Mouse (Mus musculus): ENCODE results near the gene Derl3. TPM values are rescaled to one million over a fixed set of nuclear protein-coding genes. Genes with fewer than 3 reads are reported as not detected.
"Not testable (repeated sequence)": the region's sequence is repeated elsewhere in the genome, so short reads cannot be mapped to it uniquely, and the experiment has no call there.

The Derl3 gene
- 1.0 and 1.7 TPM in 2 replicates for polyA plus RNA-seq (2012; ENCODE audit: insufficient read depth, insufficient read length, missing spikeins)

DNA sequence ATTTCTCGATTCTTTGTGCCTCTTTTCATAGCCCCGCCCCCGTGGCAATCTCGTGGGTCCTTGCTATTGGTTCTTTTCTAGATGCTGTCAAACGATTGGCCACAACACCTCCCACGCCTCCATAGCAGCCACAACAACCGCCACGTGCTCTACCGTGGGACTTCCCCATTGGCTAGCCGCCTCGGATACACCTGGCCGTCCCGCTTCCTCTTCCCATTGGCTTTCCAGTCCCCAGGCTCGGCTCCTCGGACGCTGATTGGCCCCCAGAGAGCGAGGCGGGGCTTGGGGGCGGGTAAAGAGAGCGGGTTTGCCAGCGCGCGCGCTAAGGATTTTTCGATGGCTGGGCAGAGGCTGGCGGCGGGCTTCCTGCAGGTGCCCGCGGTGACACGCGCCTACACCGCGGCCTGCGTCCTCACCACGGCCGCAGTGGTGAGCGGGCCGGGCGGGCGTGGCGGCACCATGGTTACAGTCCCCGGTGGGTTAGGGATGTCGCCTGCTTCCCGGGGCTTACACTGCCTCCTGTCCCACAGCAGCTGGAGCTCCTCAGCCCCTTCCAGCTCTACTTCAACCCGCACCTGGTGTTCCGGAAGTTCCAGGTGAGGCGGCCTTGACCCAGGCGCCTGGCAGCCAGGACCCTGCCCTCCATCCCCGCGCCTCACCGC, at the start of gene Derl3:
Derl3 (plus strand) TSS at position 325 of the 662 bp plus-strand sequence.
- Histone ChIP-seq H3K4me1 (ENCODE audit: control insufficient read depth, insufficient read depth, low read length) (no peaks in the 10 kb centered on the region; the same call in 1 of the 2 replicates), H3K27ac (ENCODE audit: insufficient read depth, low read depth, low read length) (no peak within 1 kb of the TSS), H3K4me3 (ENCODE audit: insufficient read depth, low read length) (peak within 1 kb of the TSS; percentile 58)
- no peak for TF ChIP-seq CTCF (IDR thresholded peaks at IDR 0.05; ENCODE audit: low read depth, low read length)
- no peak for TF ChIP-seq POLR2A (IDR thresholded peaks at IDR 0.05; ENCODE audit: borderline replicate concordance, low read depth, low read length)

GRCm38 (mm10) chr10:75843898-75844297, 49.3 kb upstream of the Derl3 start:
- not testable (repeated sequence) for H3K4me1 ChIP-seq (ENCODE audit: control insufficient read depth, insufficient read depth, low read length); H3K4me3 ChIP-seq (ENCODE audit: insufficient read depth, low read length); H3K27ac ChIP-seq (ENCODE audit: insufficient read depth, low read depth, low read length)

DNA sequence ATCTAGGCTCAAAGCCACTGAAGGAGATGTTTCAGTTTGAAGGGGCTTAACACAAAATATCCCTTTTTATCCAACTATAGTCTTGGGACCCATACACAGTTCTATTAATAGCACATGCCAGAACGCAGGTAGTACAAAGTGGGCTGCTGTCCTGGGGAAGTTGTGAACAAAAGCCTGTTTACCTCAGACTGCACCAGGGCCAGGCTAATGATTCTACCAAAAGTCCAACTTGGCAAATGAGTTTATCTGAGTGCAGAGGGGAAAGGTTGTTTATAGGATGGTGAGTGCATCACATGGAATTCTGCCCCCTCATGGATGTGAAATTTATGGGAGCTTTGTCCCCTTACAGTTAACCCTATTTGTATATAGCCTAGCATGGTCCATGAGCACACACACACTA, 48.4 kb upstream of the Derl3 start:
- Histone ChIP-seq H3K4me1 (ENCODE audit: control insufficient read depth, insufficient read depth, low read length) (peaks cover 9% of the 10 kb centered on the region), H3K27ac (ENCODE audit: insufficient read depth, low read depth, low read length) (no peak overlapping the region), H3K4me3 (ENCODE audit: insufficient read depth, low read length) (no peak overlapping the region)
- TF ChIP-seq CTCF (IDR thresholded peaks at IDR 0.05; ENCODE audit: low read depth, low read length): no peak
- no peak for TF ChIP-seq POLR2A (IDR thresholded peaks at IDR 0.05; ENCODE audit: borderline replicate concordance, low read depth, low read length)

DNA sequence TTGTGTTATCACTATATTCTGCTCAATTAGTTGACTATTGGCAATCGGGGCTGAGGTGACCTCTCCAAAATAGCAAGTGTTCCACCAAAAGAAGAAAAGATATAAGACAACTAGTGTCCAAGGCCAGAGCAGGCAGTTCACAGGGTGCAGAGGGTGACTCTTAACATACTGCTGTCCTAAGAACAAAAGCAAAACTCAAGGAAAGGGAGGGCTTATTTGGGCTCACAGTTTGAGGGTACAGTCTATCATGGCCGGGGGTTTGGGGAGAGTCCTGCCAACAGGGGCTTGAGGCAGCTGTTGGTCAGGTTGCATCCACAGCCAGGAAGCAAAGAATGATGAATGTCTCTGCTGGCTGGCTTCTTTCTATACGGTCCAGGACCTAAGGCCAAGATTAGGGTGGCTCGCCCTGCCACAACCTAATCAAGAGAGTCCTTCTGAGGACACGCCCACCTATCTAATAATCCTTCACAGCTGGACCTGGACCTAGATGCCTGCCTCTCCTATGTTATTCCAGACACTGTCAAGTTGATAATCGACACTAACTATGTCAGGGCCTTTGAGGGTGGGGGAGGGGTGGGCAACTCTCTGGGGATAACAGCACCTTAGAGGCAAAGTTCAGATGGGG, 47.8 kb upstream of the Derl3 start:
- Histone ChIP-seq H3K4me3 (ENCODE audit: insufficient read depth, low read length) (no peak overlapping the region), H3K27ac (ENCODE audit: insufficient read depth, low read depth, low read length) (no peak overlapping the region), H3K4me1 (ENCODE audit: control insufficient read depth, insufficient read depth, low read length) (peaks cover 9% of the 10 kb centered on the region)
- no peak for TF ChIP-seq CTCF (IDR thresholded peaks at IDR 0.05; ENCODE audit: low read depth, low read length)

DNA sequence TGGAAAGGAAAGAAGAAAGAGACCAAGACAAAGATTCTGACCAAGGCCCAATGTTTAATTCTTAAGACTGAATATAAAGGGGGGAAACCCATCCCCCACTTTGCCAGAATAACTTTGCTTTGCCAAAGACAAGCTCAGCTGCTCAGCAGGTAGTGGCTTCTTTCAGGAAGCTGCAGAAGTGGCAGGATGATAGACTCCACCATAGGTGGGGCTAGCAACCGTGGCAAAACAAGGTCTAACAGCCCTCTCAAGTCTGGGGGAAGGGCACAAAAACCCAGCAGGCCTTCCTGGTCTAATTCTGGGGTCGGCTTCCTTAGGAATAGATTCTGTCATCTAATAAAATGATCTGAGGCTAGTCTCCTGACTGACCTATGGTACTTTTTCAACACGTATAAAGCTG, 44.8 kb upstream of the Derl3 start:
- Histone ChIP-seq H3K27ac (ENCODE audit: insufficient read depth, low read depth, low read length) (no peak overlapping the region), H3K4me1 (ENCODE audit: control insufficient read depth, insufficient read depth, low read length) (peaks cover 9% of the 10 kb centered on the region), H3K4me3 (ENCODE audit: insufficient read depth, low read length) (no peak overlapping the region)
- TF ChIP-seq CTCF (IDR thresholded peaks at IDR 0.05; ENCODE audit: low read depth, low read length): no peak
- no peak for TF ChIP-seq POLR2A (IDR thresholded peaks at IDR 0.05; ENCODE audit: borderline replicate concordance, low read depth, low read length)

DNA sequence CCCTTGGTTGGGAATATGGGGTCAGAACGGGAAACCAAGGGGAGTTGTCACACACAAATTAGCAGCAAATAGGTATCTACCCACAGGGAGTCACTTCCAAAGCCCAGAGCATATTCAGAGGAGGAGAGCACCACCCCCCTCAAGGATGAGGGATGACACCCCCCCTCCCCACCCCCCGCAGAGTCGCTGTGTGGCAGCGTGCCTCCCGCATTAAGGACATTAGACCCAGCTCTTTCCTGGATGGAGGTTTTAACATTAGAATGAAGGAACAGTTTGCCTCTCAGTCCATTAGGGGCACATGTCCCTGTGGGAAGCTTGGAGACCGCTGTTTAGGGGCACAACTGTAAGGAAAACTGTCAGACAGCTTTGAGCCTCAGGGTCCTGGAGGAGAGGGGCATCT, 42.1 kb upstream of the Derl3 start:
- Histone ChIP-seq H3K4me3 (ENCODE audit: insufficient read depth, low read length) (no peak overlapping the region), H3K4me1 (ENCODE audit: control insufficient read depth, insufficient read depth, low read length) (peaks cover 22% of the 10 kb centered on the region), H3K27ac (ENCODE audit: insufficient read depth, low read depth, low read length) (no peak overlapping the region)
- TF ChIP-seq POLR2A (IDR thresholded peaks at IDR 0.05; ENCODE audit: borderline replicate concordance, low read depth, low read length): no peak
- TF ChIP-seq CTCF (IDR thresholded peaks at IDR 0.05; ENCODE audit: low read depth, low read length): no peak

DNA sequence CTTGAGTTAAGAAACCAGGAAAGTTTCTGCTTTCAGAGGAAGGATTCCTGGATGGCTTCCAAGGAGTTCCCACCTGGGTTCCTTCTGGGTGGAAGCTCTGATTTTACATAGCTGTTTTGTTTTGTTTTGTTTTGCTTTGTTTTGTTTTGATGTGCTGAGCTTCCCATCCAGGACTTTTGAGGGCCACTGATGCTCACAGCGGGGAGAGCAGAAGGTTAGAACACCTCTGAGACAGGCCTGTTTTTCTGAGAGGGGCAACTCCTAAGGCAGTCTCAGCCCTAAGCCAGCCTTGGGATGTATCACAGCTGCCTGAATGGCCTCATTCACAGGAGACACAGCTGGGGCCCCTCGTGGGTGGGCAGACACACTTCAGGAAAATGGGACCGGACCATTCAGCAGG, 41.5 kb upstream of the Derl3 start:
- Histone ChIP-seq H3K27ac (ENCODE audit: insufficient read depth, low read depth, low read length) (no peak overlapping the region), H3K4me3 (ENCODE audit: insufficient read depth, low read length) (no peak overlapping the region), H3K4me1 (ENCODE audit: control insufficient read depth, insufficient read depth, low read length) (peaks cover 20% of the 10 kb centered on the region)
- no peak for TF ChIP-seq POLR2A (IDR thresholded peaks at IDR 0.05; ENCODE audit: borderline replicate concordance, low read depth, low read length)

DNA sequence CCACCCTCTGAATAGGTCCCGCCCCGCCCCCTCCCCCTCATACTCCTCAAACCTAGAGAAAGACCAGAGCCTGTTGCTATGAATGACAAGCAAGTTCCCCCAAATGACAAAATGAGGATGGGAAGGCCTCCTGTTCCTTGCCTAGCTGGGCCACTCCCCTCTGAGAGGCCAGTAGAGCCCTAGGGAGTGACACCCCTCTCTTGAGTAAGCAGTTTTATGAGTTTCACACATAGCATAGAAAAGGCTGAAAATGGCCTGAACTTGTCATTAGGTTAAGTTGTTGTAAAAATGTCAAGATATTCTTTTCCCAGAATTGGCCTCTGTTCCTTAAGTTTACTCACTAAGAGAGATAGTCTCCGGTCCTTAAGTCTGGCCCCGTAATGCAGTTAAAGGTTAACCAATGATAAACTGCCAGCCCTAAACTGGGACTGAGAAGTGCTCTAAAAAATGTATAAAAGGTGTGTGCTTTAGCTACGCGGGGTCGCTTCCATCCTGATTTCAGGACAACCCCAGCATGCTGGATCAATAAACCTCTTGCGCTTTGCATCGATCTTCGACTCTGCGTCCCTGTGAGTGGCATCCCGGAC, 40.6 kb upstream of the Derl3 start:
- TF ChIP-seq CTCF (IDR thresholded peaks at IDR 0.05; ENCODE audit: low read depth, low read length): no peak
- TF ChIP-seq POLR2A (IDR thresholded peaks at IDR 0.05; ENCODE audit: borderline replicate concordance, low read depth, low read length): no peak
- H3K4me1 ChIP-seq (ENCODE audit: control insufficient read depth, insufficient read depth, low read length): peaks cover 21% of the 10 kb centered on the region
- H3K27ac ChIP-seq (ENCODE audit: insufficient read depth, low read depth, low read length): no peak overlapping the region
- no peak overlapping the region for H3K4me3 ChIP-seq (ENCODE audit: insufficient read depth, low read length)

DNA sequence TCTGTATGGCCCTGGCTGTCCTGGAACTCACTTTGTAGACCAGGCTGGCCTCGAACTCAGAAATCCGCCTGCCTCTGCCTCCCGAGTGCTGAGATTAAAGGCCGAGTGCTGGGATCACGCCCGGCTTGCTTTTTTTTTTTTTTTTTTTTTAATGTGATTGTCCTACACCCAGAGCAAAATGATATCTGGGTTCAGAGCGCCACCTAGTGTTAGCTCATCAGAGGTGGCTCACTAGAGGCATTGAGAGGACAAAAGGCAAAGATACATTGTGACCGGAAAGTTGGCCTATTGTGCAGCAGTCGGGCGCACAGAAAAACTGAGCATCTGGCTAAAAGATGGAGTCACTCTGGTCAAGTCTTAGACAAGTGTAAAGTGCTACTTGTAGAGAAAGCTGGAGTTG, 39.8 kb upstream of the Derl3 start:
- Histone ChIP-seq H3K27ac (ENCODE audit: insufficient read depth, low read depth, low read length) (no peak overlapping the region), H3K4me1 (ENCODE audit: control insufficient read depth, insufficient read depth, low read length) (peaks cover 28% of the 10 kb centered on the region)
- TF ChIP-seq CTCF (IDR thresholded peaks at IDR 0.05; ENCODE audit: low read depth, low read length) (no peak), POLR2A (IDR thresholded peaks at IDR 0.05; ENCODE audit: borderline replicate concordance, low read depth, low read length) (no peak)

DNA sequence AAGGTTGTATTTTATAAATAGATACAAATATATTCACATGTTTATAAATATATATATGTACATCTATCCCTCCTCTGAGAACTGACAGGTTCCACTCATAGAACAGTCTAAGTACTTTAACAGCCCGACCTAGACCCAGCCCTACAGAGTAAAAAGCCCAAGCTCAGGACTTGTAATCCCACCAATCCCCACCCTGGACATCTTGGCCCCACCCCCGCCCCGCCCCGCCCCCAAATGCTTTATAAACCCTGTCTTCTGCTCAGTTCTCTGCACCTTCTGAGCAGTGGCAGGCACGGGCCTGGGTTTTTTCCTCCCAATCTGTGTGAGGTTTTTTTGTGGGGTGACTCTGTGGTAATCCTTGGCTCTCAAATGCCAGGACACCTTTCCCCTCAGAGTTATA, 39.1 kb upstream of the Derl3 start:
- Histone ChIP-seq H3K4me1 (ENCODE audit: control insufficient read depth, insufficient read depth, low read length) (peaks cover 27% of the 10 kb centered on the region), H3K4me3 (ENCODE audit: insufficient read depth, low read length) (no peak overlapping the region), H3K27ac (ENCODE audit: insufficient read depth, low read depth, low read length) (no peak overlapping the region)
- no peak for TF ChIP-seq CTCF (IDR thresholded peaks at IDR 0.05; ENCODE audit: low read depth, low read length)
- TF ChIP-seq POLR2A (IDR thresholded peaks at IDR 0.05; ENCODE audit: borderline replicate concordance, low read depth, low read length): no peak

More for the DNA sequence above, 39.8 kb upstream of the Derl3 start:
- no peak overlapping the region for H3K4me3 ChIP-seq (ENCODE audit: insufficient read depth, low read length)
